Mouse (Mus musculus): ENCODE results near the gene Ppt2. TPM values are rescaled to one million over a fixed set of nuclear protein-coding genes. Genes with fewer than 3 reads are reported as not detected.

The Ppt2 gene
- polyA plus RNA-seq, 1 experiment from 2014 or later, result 27.3 TPM

DNA sequence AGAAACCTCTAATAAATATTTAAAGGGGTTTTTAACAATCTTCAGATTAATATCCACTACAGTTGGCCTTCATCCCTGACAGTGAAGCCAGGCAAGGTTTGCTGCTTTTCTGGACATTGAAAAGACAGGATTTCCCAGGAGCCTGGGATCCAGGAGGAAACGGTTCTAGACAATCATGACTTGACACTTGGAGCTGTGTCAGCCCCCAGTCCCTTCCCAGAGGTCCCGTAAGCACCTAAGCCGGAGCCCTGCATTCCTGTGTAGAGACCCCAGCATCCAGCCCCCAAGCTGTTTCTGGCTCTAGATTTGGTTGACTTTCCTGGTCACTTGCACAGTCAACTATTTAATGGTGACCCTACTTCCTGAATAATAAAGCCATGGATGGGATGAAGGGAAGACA, 30.3 kb upstream of the Ppt2 start:
- H3K4me2 ChIP-seq (ENCODE audit: low read depth, low read length), result no peak overlapping the region
- H3K9ac ChIP-seq (ENCODE audit: low read length), result no peak overlapping the region
- H3K4me3 ChIP-seq (ENCODE audit: low read length), result no peak overlapping the region
- no peaks in the 10 kb centered on the region for H3K9me3 ChIP-seq (replicated peaks; ENCODE audit: control insufficient read depth, low read length)
- H3K4me1 ChIP-seq (ENCODE audit: control insufficient read depth, insufficient read depth, low read length), result peaks cover 22% of the 10 kb centered on the region
- H3K36me3 ChIP-seq (ENCODE audit: control insufficient read depth, insufficient read depth), result 0 out of 2 replicates have a peak, but pooled peaks cover under 1% of the 10 kb centered on the region
- 0 out of 2 replicates have a peak, but pooled peaks cover 3% of the 10 kb centered on the region for H3K27me3 ChIP-seq (ENCODE audit: control insufficient read depth, insufficient read depth, low read length)
- no peak for ATAC-seq (replicated peaks; ENCODE audit: extremely low read depth, insufficient read depth, low FRiP score)
- 70% methylated on average over 3 of the region's 3 CpGs for WGBS
- no peak overlapping the region for H3K27ac ChIP-seq (ENCODE audit: low read length)

DNA sequence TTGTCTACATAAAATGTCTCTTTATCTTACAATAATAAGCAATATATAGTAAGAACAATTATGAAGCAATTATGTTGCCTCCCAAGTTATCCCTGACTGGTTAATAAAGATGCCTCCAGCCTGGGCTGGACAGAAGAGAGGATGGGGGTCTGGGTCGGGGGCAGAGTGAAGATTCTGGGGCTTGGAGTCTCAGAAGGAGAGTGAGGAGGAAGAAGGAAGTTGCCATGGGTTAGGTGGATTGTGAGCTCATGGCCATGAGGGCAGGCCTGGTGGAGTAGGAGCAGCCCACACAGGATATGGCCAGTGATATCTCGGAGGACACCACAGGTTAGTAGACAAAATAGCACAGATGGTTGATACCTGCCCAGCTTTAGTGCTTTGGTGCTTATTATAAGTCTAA, 29.8 kb upstream of the Ppt2 start:
- WGBS, result 55% methylated on average over 2 of the region's 2 CpGs
- H3K36me3 ChIP-seq (ENCODE audit: control insufficient read depth, insufficient read depth), result peaks cover 5% of the 10 kb centered on the region; the same call in 1 of the 2 replicates

DNA sequence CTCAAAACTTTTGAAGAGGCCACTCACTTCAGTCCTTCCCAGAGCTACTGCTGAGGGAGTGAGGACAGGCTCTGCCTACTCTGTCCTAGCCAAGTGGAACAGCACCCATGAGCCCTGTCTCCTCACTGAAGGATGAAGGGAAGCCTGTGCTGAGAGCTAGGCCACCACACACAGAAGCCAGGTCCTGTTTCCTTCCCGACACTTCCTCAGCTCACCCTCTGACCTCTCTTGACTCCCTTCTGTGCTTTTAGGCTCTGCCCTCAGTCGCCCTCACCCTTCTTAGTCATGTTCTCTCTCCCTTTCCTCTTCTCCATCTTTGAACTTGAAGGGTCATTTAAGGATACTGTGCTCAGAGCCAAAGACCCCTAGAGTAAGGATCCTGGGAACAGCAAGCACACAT, 29.0 kb upstream of the Ppt2 start:
- 0 out of 2 replicates have a peak, but pooled peaks cover 3% of the 10 kb centered on the region for H3K27me3 ChIP-seq (ENCODE audit: control insufficient read depth, insufficient read depth, low read length)
- peaks cover 22% of the 10 kb centered on the region for H3K4me1 ChIP-seq (ENCODE audit: control insufficient read depth, insufficient read depth, low read length)
- H3K27ac ChIP-seq (ENCODE audit: low read length), result no peak overlapping the region

More for the DNA sequence above, 29.8 kb upstream of the Ppt2 start:
- Histone ChIP-seq H3K4me2 (ENCODE audit: low read depth, low read length) (no peak overlapping the region), H3K9ac (ENCODE audit: low read length) (no peak overlapping the region), H3K9me3 (replicated peaks; ENCODE audit: control insufficient read depth, low read length) (no peaks in the 10 kb centered on the region), H3K27ac (ENCODE audit: low read length) (no peak overlapping the region), H3K27me3 (ENCODE audit: control insufficient read depth, insufficient read depth, low read length) (0 out of 2 replicates have a peak, but pooled peaks cover 3% of the 10 kb centered on the region), H3K4me1 (ENCODE audit: control insufficient read depth, insufficient read depth, low read length) (peaks cover 22% of the 10 kb centered on the region), H3K4me3 (ENCODE audit: low read length) (no peak overlapping the region)
- ATAC-seq (replicated peaks; ENCODE audit: extremely low read depth, insufficient read depth, low FRiP score), result no peak

DNA sequence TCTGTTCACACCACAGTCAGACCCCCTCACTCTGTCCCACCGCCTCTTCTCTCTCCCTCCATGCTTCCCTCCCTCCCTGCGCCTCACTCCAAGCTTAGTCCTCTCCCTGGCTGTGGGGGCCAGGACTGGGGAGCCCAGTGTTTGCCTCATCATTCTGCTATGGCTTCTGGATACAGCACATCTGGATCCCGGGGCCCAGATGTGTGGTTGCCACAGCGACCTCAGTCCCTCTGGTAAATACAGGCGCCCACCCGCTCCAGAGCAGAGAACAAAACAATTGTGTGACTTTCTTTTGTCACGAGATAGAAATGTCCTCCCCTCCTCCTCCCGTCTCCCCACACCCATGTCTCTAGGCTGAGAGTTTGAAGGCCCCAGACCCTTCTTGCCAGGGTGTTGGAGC, 28.4 kb upstream of the Ppt2 start:
- ATAC-seq (replicated peaks; ENCODE audit: extremely low read depth, insufficient read depth, low FRiP score), result no peak
- H3K9ac ChIP-seq (ENCODE audit: low read length), result no peak overlapping the region
- no peak overlapping the region for H3K4me2 ChIP-seq (ENCODE audit: low read depth, low read length)
- H3K4me3 ChIP-seq (ENCODE audit: low read length), result no peak overlapping the region
- H3K27ac ChIP-seq (ENCODE audit: low read length), result no peak overlapping the region
- H3K9me3 ChIP-seq (replicated peaks; ENCODE audit: control insufficient read depth, low read length), result no peaks in the 10 kb centered on the region
- H3K4me1 ChIP-seq (ENCODE audit: control insufficient read depth, insufficient read depth, low read length), result peaks cover 22% of the 10 kb centered on the region
- 0 out of 2 replicates have a peak, but pooled peaks cover 3% of the 10 kb centered on the region for H3K27me3 ChIP-seq (ENCODE audit: control insufficient read depth, insufficient read depth, low read length)
- peaks cover 13% of the 10 kb centered on the region for H3K36me3 ChIP-seq (ENCODE audit: control insufficient read depth, insufficient read depth)
- 55% methylated on average over 8 of the region's 8 CpGs for WGBS

More for the DNA sequence above, 29.0 kb upstream of the Ppt2 start:
- Histone ChIP-seq H3K4me3 (ENCODE audit: low read length) (no peak overlapping the region), H3K9ac (ENCODE audit: low read length) (no peak overlapping the region), H3K9me3 (replicated peaks; ENCODE audit: control insufficient read depth, low read length) (no peaks in the 10 kb centered on the region), H3K4me2 (ENCODE audit: low read depth, low read length) (no peak overlapping the region), H3K36me3 (ENCODE audit: control insufficient read depth, insufficient read depth) (peaks cover 7% of the 10 kb centered on the region; the same call in 1 of the 2 replicates)
- WGBS, result 17% methylated on average over 2 of the region's 2 CpGs
- no peak for ATAC-seq (replicated peaks; ENCODE audit: extremely low read depth, insufficient read depth, low FRiP score)

DNA sequence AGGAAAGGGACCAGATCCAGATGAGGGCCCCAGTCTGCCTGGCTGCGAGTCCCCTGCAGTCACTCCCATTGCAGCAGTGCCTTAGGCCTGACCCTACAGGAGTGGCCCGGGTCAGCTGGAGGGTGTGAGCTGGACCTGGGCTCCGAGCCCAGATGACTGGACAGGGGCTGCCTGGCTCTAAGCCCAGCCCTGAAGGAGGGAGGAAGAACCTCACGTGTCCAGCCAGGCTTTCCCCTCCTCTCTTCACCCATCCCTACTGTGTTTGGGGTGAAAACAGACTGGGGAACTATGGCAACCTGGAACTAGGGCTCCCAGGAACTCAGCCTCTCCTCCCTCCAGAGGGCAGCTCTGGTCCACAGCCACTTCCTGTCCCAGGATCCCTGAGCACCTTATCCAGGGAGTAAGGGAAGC, 27.3 kb upstream of the Ppt2 start:
- H3K27ac ChIP-seq (ENCODE audit: low read length), result peak overlapping the region; percentile 69
- peak; percentile 87 for ATAC-seq (replicated peaks; ENCODE audit: extremely low read depth, insufficient read depth, low FRiP score)
- peaks cover 15% of the 10 kb centered on the region for H3K36me3 ChIP-seq (ENCODE audit: control insufficient read depth, insufficient read depth)
- H3K27me3 ChIP-seq (ENCODE audit: control insufficient read depth, insufficient read depth, low read length), result 0 out of 2 replicates have a peak, but pooled peaks cover 3% of the 10 kb centered on the region
- no peaks in the 10 kb centered on the region for H3K9me3 ChIP-seq (replicated peaks; ENCODE audit: control insufficient read depth, low read length)
- no peak overlapping the region for H3K4me2 ChIP-seq (ENCODE audit: low read depth, low read length)
- H3K4me3 ChIP-seq (ENCODE audit: low read length), result no peak overlapping the region
- peaks cover 18% of the 10 kb centered on the region for H3K4me1 ChIP-seq (ENCODE audit: control insufficient read depth, insufficient read depth, low read length)
- 24% methylated on average over 4 of the region's 4 CpGs for WGBS
- H3K9ac ChIP-seq (ENCODE audit: low read length), result no peak overlapping the region

DNA sequence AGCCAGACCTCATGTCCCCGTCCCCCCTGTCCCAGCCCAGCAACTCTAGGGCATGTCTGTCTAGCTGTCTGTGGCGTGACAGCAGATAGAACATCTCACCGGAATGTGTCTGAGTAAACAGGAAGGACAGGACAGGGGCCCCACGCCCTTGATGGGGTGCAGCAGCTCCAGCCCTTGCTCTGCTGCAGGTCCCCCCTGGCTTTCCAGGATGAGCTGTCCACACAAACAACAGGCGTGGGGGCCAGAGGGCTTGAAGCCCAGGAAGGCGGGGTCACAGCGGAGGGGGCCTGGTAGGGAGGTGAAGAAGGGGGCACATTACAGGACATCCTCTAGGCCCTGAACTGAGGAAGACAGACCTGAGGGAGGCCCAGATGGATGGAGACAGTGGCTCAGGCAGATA, 26.9 kb upstream of the Ppt2 start:
- H3K27me3 ChIP-seq (ENCODE audit: control insufficient read depth, insufficient read depth, low read length), result 0 out of 2 replicates have a peak, but pooled peaks cover 3% of the 10 kb centered on the region
- H3K4me3 ChIP-seq (ENCODE audit: low read length), result no peak overlapping the region
- ATAC-seq (replicated peaks; ENCODE audit: extremely low read depth, insufficient read depth, low FRiP score), result no peak; the same call in 1 of the 2 replicates
- H3K4me1 ChIP-seq (ENCODE audit: control insufficient read depth, insufficient read depth, low read length), result peaks cover 18% of the 10 kb centered on the region
- H3K36me3 ChIP-seq (ENCODE audit: control insufficient read depth, insufficient read depth), result peaks cover 15% of the 10 kb centered on the region
- H3K9me3 ChIP-seq (replicated peaks; ENCODE audit: control insufficient read depth, low read length), result no peaks in the 10 kb centered on the region
- H3K27ac ChIP-seq (ENCODE audit: low read length), result peak overlapping the region; percentile 41
- 50% methylated on average over 7 of the region's 7 CpGs for WGBS
- no peak overlapping the region for H3K9ac ChIP-seq (ENCODE audit: low read length)
- H3K4me2 ChIP-seq (ENCODE audit: low read depth, low read length), result no peak overlapping the region

DNA sequence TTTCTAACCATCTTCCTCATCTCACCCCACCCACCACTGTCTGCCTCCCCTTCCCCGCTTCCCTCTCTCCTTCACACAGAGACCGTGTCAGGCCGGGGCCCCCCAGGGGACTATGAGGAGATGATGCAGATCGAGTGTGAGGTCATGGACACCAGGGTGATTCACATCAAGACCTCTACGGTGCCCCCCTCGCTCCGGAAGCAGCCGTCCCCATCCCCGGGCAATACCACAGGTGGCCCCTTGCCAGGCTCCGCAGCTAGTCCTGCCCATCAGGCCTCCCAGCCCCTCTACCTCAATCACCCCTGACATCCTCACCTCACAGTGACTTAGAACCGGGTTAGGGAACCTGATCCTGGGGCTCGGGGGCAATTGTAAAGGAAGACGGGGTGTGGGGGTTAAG, 26.1 kb upstream of the Ppt2 start:
- peaks cover 15% of the 10 kb centered on the region for H3K36me3 ChIP-seq (ENCODE audit: control insufficient read depth, insufficient read depth)
- no peak overlapping the region for H3K27ac ChIP-seq (ENCODE audit: low read length)
- H3K9ac ChIP-seq (ENCODE audit: low read length), result no peak overlapping the region
- H3K27me3 ChIP-seq (ENCODE audit: control insufficient read depth, insufficient read depth, low read length), result no peaks in the 10 kb centered on the region
- peaks cover 14% of the 10 kb centered on the region for H3K4me1 ChIP-seq (ENCODE audit: control insufficient read depth, insufficient read depth, low read length)
- 87% methylated on average over 13 of the region's 13 CpGs for WGBS
- H3K9me3 ChIP-seq (replicated peaks; ENCODE audit: control insufficient read depth, low read length), result no peaks in the 10 kb centered on the region
- H3K4me3 ChIP-seq (ENCODE audit: low read length), result no peak overlapping the region
- ATAC-seq (replicated peaks; ENCODE audit: extremely low read depth, insufficient read depth, low FRiP score), result no peak
- no peak overlapping the region for H3K4me2 ChIP-seq (ENCODE audit: low read depth, low read length)

DNA sequence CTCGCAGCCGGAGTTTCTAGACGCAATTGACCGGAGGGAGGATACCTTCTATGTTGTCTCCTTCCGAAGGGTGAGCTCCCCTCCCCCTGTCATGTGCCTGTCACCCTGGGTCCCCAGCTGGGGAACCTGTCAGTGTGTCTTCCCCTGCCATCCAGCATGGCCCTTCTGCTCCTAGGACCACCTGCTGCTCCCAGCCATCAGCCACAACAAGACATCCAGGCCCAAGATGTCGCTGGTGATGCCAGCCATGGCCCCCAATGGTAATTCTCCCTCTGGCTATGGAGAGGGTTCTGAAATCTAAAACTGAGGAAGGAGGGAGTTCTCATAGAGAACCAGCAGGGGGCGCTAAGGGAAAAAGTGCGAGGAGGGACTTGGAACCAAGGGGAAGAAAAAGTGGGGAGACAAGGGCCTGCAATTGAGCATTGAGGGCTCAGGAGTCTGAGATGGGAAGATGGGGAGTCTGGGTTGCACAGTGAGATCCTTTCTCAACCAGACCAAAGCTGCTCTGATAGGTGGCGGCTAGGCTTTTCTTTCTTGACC, 25.5 kb upstream of the Ppt2 start:
- Histone ChIP-seq H3K4me1 (ENCODE audit: control insufficient read depth, insufficient read depth, low read length) (peaks cover 14% of the 10 kb centered on the region), H3K36me3 (ENCODE audit: control insufficient read depth, insufficient read depth) (peaks cover 15% of the 10 kb centered on the region), H3K27me3 (ENCODE audit: control insufficient read depth, insufficient read depth, low read length) (no peaks in the 10 kb centered on the region), H3K27ac (ENCODE audit: low read length) (no peak overlapping the region), H3K9me3 (replicated peaks; ENCODE audit: control insufficient read depth, low read length) (no peaks in the 10 kb centered on the region), H3K4me3 (ENCODE audit: low read length) (no peak overlapping the region), H3K9ac (ENCODE audit: low read length) (no peak overlapping the region), H3K4me2 (ENCODE audit: low read depth, low read length) (no peak overlapping the region)
- ATAC-seq (replicated peaks; ENCODE audit: extremely low read depth, insufficient read depth, low FRiP score), result no peak
- WGBS, result 65% methylated on average over 9 of the region's 9 CpGs

DNA sequence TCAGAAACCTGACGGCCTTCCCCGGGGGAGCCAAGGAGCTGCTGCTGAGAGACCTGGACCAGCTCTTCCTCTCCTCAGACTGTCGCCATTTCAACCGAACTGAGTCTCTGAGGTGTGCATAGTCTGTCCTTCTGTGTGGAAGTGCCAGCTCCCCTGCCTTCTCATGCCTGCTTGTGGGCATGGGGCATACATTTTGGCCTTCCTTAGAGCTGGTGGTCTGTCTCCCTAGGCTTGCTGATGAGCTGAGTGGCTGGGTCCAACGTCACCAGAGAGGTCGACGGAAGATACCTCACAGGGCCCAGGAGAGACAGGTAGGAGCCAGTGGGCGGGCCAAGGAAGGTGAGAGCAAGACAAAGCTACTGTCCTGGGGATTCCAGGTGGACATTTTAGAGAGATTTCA, 24.7 kb upstream of the Ppt2 start:
- WGBS, result 91% methylated on average over 8 of the region's 8 CpGs
- no peaks in the 10 kb centered on the region for H3K27me3 ChIP-seq (ENCODE audit: control insufficient read depth, insufficient read depth, low read length)
- no peak overlapping the region for H3K4me3 ChIP-seq (ENCODE audit: low read length)
- no peaks in the 10 kb centered on the region for H3K9me3 ChIP-seq (replicated peaks; ENCODE audit: control insufficient read depth, low read length)
- ATAC-seq (replicated peaks; ENCODE audit: extremely low read depth, insufficient read depth, low FRiP score), result no peak
- peaks cover 15% of the 10 kb centered on the region for H3K4me1 ChIP-seq (ENCODE audit: control insufficient read depth, insufficient read depth, low read length)
- no peak overlapping the region for H3K4me2 ChIP-seq (ENCODE audit: low read depth, low read length)
- peaks cover 15% of the 10 kb centered on the region for H3K36me3 ChIP-seq (ENCODE audit: control insufficient read depth, insufficient read depth)
- no peak overlapping the region for H3K9ac ChIP-seq (ENCODE audit: low read length)
- H3K27ac ChIP-seq (ENCODE audit: low read length), result no peak overlapping the region

Measured in heart, embryonic 16.5 days (tissue).